18 mouse cellular contexts compared by ENCODE assay signal in genomic region chr10:85741972-85742371, GRCm38 (mm10).
A peak's percentile ranks its signal among the peaks of the same experiment; 100 is the strongest.
DNase-seq lines count a peak whose midpoint lies in the region; ATAC-seq and TF ChIP-seq lines count a peak whose summit lies in the region.
"Had no signal": no experiment of that assay in that cellular context is flagged by ENCODE, and none has a peak within 500 bp of the region (broad histone marks: within the 10 kb centered on the region; RNA-seq: fewer than 3 reads in every experiment).

No protein-coding gene starts in this region.

- DNase-seq in adrenal gland, postnatal 14 days, result peak; percentile 5
- DNase-seq in adrenal gland, adult 18-20 months (ENCODE audit: low spot score in 2 of 2), result no peak
- DNase-seq in kidney, postnatal 14 days, result peak; percentile 5
- DNase-seq in thymus, postnatal 0 days (ENCODE audit: low spot score), result peak; percentile 6
- no peak for DNase-seq in thymus, postnatal 36 days
- DNase-seq in stomach, postnatal 0 days (ENCODE audit: low spot score), result no peak
- DNase-seq in urinary bladder, postnatal 36 days (ENCODE audit: low spot score in 2 of 2), result no peak
- DNase-seq: cerebellum, adult 18-20 months; gastrocnemius, postnatal 36 days; heart, postnatal 36 days; thymus, postnatal 14 days had no signal

- no peak overlapping the region for H3K4me3 ChIP-seq in kidney, embryonic 16.5 days (ENCODE audit: low read length)
- no peak overlapping the region for H3K4me3 ChIP-seq in stomach, postnatal 0 days (ENCODE audit: low read depth, low read length)
- H3K4me3 ChIP-seq: erythroblast, embryonic 14.5 days; forebrain, embryonic 15.5 days; heart, embryonic 10.5 days; limb, embryonic 12.5 days had no signal

- H3K9me3 ChIP-seq in kidney, embryonic 16.5 days (ENCODE audit: low read length), result no peaks in the 10 kb centered on the region
- H3K9me3 ChIP-seq in stomach, postnatal 0 days (ENCODE audit: control insufficient read depth, low read length), result no peaks in the 10 kb centered on the region
- H3K9me3 ChIP-seq: forebrain, embryonic 15.5 days; heart, embryonic 10.5 days; limb, embryonic 12.5 days had no signal

- TF ChIP-seq CTCF in stomach, postnatal 0 days (IDR thresholded peaks at IDR 0.05; ENCODE audit: low read depth), result peak; percentile 61

- no peak for TF ChIP-seq EP300 in stomach, postnatal 0 days (optimal IDR thresholded peaks at IDR 0.05)

- H3K4me2 ChIP-seq in kidney, embryonic 16.5 days (replicated peaks; ENCODE audit: low read depth, low read length), result no peak overlapping the region
- H3K4me2 ChIP-seq in stomach, postnatal 0 days (replicated peaks; ENCODE audit: low read depth), result no peak overlapping the region
- H3K4me2 ChIP-seq: forebrain, embryonic 15.5 days; limb, embryonic 12.5 days had no signal

- no peaks in the 10 kb centered on the region for H3K36me3 ChIP-seq in kidney, embryonic 16.5 days (ENCODE audit: insufficient read depth, low read length)
- no peaks in the 10 kb centered on the region for H3K36me3 ChIP-seq in stomach, postnatal 0 days (ENCODE audit: control insufficient read depth, insufficient read depth, low read length)
- H3K36me3 ChIP-seq: forebrain, embryonic 15.5 days; heart, embryonic 10.5 days; limb, embryonic 12.5 days had no signal

- 69% methylated on average over 5 of the region's 5 CpGs for WGBS in kidney, embryonic 16.5 days
- WGBS in stomach, postnatal 0 days, result 84% methylated on average over 5 of the region's 5 CpGs

- H3K9ac ChIP-seq in kidney, embryonic 16.5 days (replicated peaks; ENCODE audit: low read length), result no peak overlapping the region
- H3K9ac ChIP-seq in stomach, postnatal 0 days (ENCODE audit: low read length), result no peak overlapping the region
- H3K9ac ChIP-seq: forebrain, embryonic 15.5 days; limb, embryonic 12.5 days; liver, embryonic 14.5 days had no signal

- ATAC-seq in kidney, embryonic 16.5 days (ENCODE audit: low FRiP score, low TSS enrichment), result no peak
- ATAC-seq in stomach, postnatal 0 days (ENCODE audit: low FRiP score, low TSS enrichment), result no peak
- ATAC-seq: forebrain, embryonic 15.5 days; hindbrain, embryonic 16.5 days had no signal

- H3K27me3 ChIP-seq in kidney, embryonic 16.5 days (ENCODE audit: insufficient read depth, low read length), result no peaks in the 10 kb centered on the region
- no peaks in the 10 kb centered on the region for H3K27me3 ChIP-seq in stomach, postnatal 0 days (ENCODE audit: control insufficient read depth, insufficient read depth, low read length)
- H3K27me3 ChIP-seq: forebrain, embryonic 15.5 days; limb, embryonic 12.5 days had no signal

- H3K4me1 ChIP-seq in kidney, embryonic 16.5 days (ENCODE audit: insufficient read depth, low read length), result no peaks in the 10 kb centered on the region
- H3K4me1 ChIP-seq in stomach, postnatal 0 days (replicated peaks; ENCODE audit: control insufficient read depth, insufficient read depth), result no peaks in the 10 kb centered on the region
- H3K4me1 ChIP-seq: forebrain, embryonic 15.5 days; limb, embryonic 12.5 days had no signal

- H3K27ac ChIP-seq in kidney, embryonic 16.5 days (ENCODE audit: low read length), result no peak overlapping the region
- no peak overlapping the region for H3K27ac ChIP-seq in stomach, postnatal 0 days (replicated peaks)
- H3K27ac ChIP-seq: forebrain, embryonic 15.5 days; heart, embryonic 10.5 days; limb, embryonic 12.5 days; liver, embryonic 14.5 days had no signal

Comparison
In these comparisons a context has a peak if more than half of its experiments do, and no peak if none do; other contexts are left out.
1. DNase-seq: peak in adrenal gland, postnatal 14 days (single experiment), kidney, postnatal 14 days (single experiment) and thymus, postnatal 0 days (single experiment); none in adrenal gland, adult 18-20 months (0 of 2), thymus, postnatal 36 days (0 of 2), stomach, postnatal 0 days (single experiment) and urinary bladder, postnatal 36 days (0 of 2).